24 mouse cellular contexts compared by ENCODE assay signal in the genomic region with DNA sequence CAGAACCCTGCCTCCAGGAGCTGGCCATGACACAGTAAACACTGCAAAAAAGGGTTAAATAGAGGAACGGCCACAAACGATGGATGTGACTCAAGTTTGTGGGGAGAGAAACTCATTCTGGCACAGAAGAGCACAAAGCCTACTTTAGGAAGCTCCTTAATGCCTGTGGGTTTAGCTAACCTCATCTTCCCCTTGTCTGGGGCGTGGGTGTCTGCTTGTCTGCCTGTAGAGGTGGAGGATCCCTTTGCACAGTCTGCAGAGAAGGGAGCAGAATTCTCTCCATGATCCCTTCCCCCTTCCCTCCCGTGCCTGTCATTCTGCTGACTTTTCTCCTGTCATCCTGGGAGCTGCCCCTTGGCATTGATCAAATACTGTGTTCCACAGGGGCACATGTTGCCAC.
DNase-seq lines count a peak whose midpoint lies in the region; ATAC-seq and TF ChIP-seq lines count a peak whose summit lies in the region.
"Had no signal": no experiment of that assay in that cellular context is flagged by ENCODE, and none has a peak within 500 bp of the region (broad histone marks: within the 10 kb centered on the region; RNA-seq: fewer than 3 reads in every experiment).

No protein-coding gene starts in this region.

- no peak for ATAC-seq in lung, postnatal 0 days
- ATAC-seq: forebrain, embryonic 14.5 days had no signal

- 31% methylated on average over 4 of the region's 4 CpGs for WGBS in lung, postnatal 0 days

- no peaks in the 10 kb centered on the region for H3K9me3 ChIP-seq in lung, postnatal 0 days (ENCODE audit: low read length)
- H3K9me3 ChIP-seq: embryonic facial prominence, embryonic 12.5 days; hindbrain, embryonic 10.5 days; limb, embryonic 15.5 days; liver, embryonic 15.5 days; megakaryocyte, embryonic 14.5 days; stomach, embryonic 15.5 days had no signal

- no peaks in the 10 kb centered on the region for H3K36me3 ChIP-seq in lung, postnatal 0 days (ENCODE audit: insufficient read depth, low read length)
- H3K36me3 ChIP-seq: embryonic facial prominence, embryonic 12.5 days; hindbrain, embryonic 10.5 days; limb, embryonic 15.5 days; liver, embryonic 15.5 days; stomach, embryonic 15.5 days had no signal

- no peak for TF ChIP-seq EP300 in lung, postnatal 0 days (IDR thresholded peaks at IDR 0.05)

- H3K4me3 ChIP-seq in lung, postnatal 0 days (ENCODE audit: low read depth, low read length), result no peak overlapping the region
- H3K4me3 ChIP-seq: embryonic facial prominence, embryonic 12.5 days; erythroblast, embryonic 14.5 days; hindbrain, embryonic 10.5 days; limb, embryonic 15.5 days; liver, embryonic 15.5 days; megakaryocyte, embryonic 14.5 days; stomach, embryonic 15.5 days had no signal

- no peak overlapping the region for H3K9ac ChIP-seq in lung, postnatal 0 days (replicated peaks; ENCODE audit: low read depth)
- H3K9ac ChIP-seq: embryonic facial prominence, embryonic 12.5 days; limb, embryonic 15.5 days; liver, embryonic 15.5 days; stomach, embryonic 15.5 days had no signal

- H3K4me1 ChIP-seq in lung, postnatal 0 days (ENCODE audit: insufficient read depth, low read depth, low read length), result no peaks in the 10 kb centered on the region
- H3K4me1 ChIP-seq: embryonic facial prominence, embryonic 12.5 days; hindbrain, embryonic 10.5 days; limb, embryonic 15.5 days; liver, embryonic 15.5 days; megakaryocyte, embryonic 14.5 days; stomach, embryonic 15.5 days had no signal

- no peaks in the 10 kb centered on the region for H3K27me3 ChIP-seq in lung, postnatal 0 days (replicated peaks; ENCODE audit: insufficient read depth, low read length)
- H3K27me3 ChIP-seq: embryonic facial prominence, embryonic 12.5 days; limb, embryonic 15.5 days; liver, embryonic 15.5 days; megakaryocyte, embryonic 14.5 days; stomach, embryonic 15.5 days had no signal

- no peak for TF ChIP-seq CTCF in lung, postnatal 0 days (IDR thresholded peaks at IDR 0.05)

- no peak overlapping the region for H3K27ac ChIP-seq in lung, postnatal 0 days (ENCODE audit: low read length)
- H3K27ac ChIP-seq: embryonic facial prominence, embryonic 12.5 days; hindbrain, embryonic 10.5 days; limb, embryonic 15.5 days; liver, embryonic 15.5 days; stomach, embryonic 15.5 days had no signal

- peak; percentile 54 to 76 for DNase-seq in frontal cortex, adult 2 months (ENCODE audit: extremely low spot score in 1 of 2, low spot score in 1 of 2)
- DNase-seq in frontal cortex, postnatal 25 days (ENCODE audit: low spot score in 2 of 2), result no peak
- DNase-seq in lung, postnatal 36 days, result peak; percentile 29
- DNase-seq in lung, postnatal 0 days (ENCODE audit: low spot score), result no peak
- DNase-seq in NIH3T3 (ENCODE audit: low read depth), result peak; percentile 9
- peak; percentile 38 for DNase-seq in right cerebral cortex, postnatal 25 days
- no peak for DNase-seq in kidney, postnatal 25 days
- DNase-seq: adrenal gland, adult 2 months; B cell, adult 2 months; cerebellum, adult 9-11 months; gastrocnemius, postnatal 36 days; kidney, adult 11 months; layer of hippocampus, postnatal 36 days; lung, postnatal 10 days; midbrain, embryonic 14.5 days; thymus, adult 2 months had no signal

- H3K4me2 ChIP-seq in lung, postnatal 0 days (replicated peaks; ENCODE audit: low read depth, low read length), result no peak overlapping the region
- H3K4me2 ChIP-seq: embryonic facial prominence, embryonic 12.5 days; limb, embryonic 15.5 days; liver, embryonic 15.5 days; stomach, embryonic 15.5 days had no signal

Comparison
In these comparisons a context has a peak if more than half of its experiments do, and no peak if none do; other contexts are left out.
1. DNase-seq: peak in frontal cortex, adult 2 months (2 of 2), lung, postnatal 36 days (single experiment), NIH3T3 (single experiment) and right cerebral cortex, postnatal 25 days (single experiment); none in frontal cortex, postnatal 25 days (0 of 2), lung, postnatal 0 days (single experiment) and kidney, postnatal 25 days (0 of 2).